Mouse (Mus musculus): ENCODE data around the gene Nav2. TPM values are rescaled to one million over a fixed set of nuclear protein-coding genes. Genes with fewer than 3 reads are reported as not detected.

The Nav2 gene
- total RNA-seq, 2 experiments from 2014 or later = 26.8 to 35.3 TPM

DNA sequence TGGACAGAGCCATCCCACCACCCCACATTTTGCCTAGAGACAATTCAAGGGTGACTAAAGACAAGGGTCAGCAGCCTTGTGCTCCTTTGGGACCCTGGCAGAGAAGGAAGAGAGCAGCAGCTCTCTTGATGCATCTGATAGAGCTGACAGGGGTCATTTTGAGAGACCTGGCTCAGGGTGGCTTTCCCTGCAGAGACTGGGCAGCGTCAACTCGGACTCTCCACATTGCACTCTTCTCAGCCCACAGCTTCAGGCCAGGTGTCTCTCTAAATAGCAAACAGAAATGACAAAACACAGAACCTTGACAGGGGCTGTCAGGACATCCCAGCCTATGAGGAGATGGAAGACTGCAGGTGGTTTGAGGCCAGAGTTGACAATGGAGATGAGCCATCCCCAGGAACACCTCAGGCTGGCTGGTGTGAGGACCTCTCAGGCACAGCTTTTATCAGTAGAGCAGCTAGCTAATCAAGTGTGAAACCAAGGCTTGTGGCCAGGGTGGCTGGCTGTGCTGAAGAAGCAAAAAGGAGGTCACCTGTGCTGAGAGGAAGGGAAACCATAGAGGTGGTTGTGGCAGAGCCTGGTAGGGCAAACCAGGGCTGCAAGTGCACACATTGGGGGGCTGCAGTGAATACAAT, 283.7 kb downstream of the Nav2 start:
- no peak for DNase-seq (ENCODE audit: low spot score in 2 of 2)

DNA sequence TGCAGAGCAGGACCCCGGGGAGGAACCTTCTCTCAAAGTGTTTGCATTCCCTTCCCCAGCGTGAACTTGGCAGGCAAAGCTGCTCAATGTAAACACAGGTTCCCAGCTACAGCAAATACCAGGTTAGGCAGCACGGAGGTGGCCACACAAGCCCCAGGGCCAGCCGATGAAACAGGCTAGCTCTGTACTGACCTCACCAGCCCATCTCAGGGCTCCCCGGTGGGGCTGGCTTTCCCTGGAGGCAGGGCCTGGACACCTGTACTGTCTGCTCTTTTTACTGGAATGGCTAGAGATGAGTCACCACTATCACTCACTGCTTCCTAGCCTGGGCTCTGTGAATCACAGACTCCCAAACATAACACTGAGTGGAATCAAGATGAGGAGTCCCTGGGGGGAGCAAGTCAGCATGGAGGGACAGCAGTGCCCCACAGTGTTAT, 287.2 kb downstream of the Nav2 start:
- DNase-seq (ENCODE audit: low spot score in 2 of 2) = no peak

DNA sequence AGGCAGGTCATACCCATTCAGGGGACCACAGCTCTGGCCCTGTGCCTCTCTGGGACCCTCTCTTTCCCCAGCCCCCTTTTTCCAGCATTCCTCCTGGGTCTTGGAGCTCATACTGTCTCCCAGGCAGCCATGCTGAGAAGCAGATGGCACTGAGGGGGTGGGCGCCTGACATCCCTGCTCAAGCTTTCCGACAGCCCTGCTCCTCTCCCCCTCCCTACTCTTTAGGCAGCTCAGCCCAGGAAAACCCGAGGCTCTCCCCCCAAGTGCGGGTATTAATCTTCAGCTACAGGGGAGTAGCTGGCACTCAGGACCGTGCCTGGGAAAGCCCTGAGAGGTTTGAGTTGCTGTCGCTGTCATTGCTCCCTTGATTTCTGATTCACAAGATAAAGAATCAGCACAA, 290.9 kb downstream of the Nav2 start:
- DNase-seq (ENCODE audit: low spot score in 2 of 2) = no peak

- no peak for DNase-seq (ENCODE audit: low spot score in 2 of 2)
Observed at GRCm38 (mm10) chr7:49200270-49200669, 291.8 kb downstream of the Nav2 start.

DNA sequence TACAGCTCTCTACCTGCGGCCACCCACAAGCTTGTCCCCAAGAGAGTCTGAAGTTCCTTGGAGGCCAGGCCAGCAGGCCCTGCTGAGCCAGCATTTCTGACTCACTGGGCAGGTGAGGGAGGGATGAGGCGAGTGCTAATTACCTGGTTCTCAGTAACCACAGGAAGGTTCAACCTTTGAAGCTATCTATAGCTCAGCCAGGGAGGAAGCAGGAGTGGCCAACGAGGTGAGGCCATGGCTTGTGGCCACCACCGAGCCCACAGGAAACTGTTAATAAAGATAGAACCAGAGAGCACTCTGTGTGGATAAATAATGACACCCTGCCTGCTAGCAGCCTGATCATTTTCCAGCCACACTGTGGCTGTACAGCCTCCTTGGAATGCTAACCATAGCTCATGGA, 294.5 kb downstream of the Nav2 start:
- no peak for DNase-seq (ENCODE audit: low spot score in 2 of 2)

- no peak for DNase-seq (ENCODE audit: low spot score in 2 of 2)
Observed at GRCm38 (mm10) chr7:49204856-49205255, 296.3 kb downstream of the Nav2 start.

- DNase-seq (ENCODE audit: low spot score in 2 of 2) = no peak
Observed at GRCm38 (mm10) chr7:49205551-49205950, 297.0 kb downstream of the Nav2 start.

DNA sequence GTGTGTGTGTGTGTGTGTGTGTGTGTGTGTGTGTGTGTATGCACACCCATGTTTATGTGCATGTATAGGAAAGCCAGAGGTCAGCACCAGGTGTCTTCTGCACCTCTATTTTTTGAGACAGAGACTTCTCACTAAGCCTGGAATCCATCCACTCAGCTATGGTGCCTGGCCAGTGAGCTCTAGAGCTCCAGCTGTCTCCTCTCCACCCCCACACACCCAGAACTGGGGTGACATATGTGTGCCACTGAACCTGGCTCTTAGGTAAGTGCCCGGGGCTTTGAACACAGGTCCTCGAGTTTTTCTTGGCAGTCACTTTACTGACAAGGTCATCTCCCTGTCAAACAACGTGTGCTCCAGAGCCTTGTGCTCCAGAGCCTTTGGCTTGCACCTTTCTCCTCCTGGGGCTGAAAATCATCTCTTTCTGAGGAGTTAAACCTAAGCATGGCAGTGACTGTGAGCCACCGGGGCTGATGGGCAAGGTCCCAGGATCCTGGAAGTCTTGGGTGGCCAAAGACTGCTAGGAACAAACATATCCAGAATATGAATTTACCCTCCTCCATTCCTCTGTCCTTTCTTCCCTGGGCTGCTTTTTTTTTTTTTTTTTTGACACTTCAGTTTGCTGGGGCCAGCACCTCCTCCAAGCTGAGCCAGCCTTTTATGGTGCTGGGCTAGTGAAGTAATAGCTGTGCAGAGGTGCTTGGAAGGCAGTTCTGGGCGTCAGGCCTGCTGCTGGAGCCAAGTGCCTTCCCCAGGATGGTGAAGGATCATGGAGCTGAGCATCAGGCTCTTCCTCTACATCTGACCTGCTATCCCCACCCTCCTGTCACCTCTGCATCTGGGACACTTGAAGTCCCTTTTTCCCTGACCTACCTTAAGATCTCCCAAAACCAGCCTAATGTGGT, 298.5 kb downstream of the Nav2 start:
- no peak for DNase-seq (ENCODE audit: low spot score in 2 of 2)

DNA sequence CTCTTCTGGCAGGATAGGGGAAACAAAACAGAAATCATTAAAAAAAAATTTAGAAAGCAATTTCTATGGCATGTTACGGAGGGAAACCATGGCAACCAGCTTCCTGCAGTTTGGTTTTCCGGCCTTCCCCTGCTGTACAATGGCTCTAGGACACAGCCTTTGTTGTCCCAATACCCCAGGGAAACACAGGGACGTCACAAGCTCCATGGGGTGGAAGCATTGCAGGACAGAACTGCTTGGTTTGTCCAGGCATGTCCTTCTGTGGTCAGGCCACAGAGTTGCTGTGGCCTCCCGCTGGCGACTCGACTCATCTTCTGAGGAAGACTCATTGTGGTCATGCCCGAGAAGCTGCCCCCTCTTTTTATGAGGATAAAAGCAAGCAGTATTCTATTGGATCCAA, 301.0 kb downstream of the Nav2 start:
- DNase-seq (ENCODE audit: low spot score in 2 of 2) = no peak

GRCm38 (mm10) chr7:49210721-49211120, 302.2 kb downstream of the Nav2 start:
- no peak for DNase-seq (ENCODE audit: low spot score in 2 of 2)

- DNase-seq (ENCODE audit: low spot score in 2 of 2) = peak in 1 of 2 experiments; percentile 13
Observed at GRCm38 (mm10) chr7:49213011-49213410, 304.5 kb downstream of the Nav2 start.

- DNase-seq (ENCODE audit: low spot score in 2 of 2) = no peak
Observed at GRCm38 (mm10) chr7:49217786-49218185, 309.3 kb downstream of the Nav2 start.

DNA sequence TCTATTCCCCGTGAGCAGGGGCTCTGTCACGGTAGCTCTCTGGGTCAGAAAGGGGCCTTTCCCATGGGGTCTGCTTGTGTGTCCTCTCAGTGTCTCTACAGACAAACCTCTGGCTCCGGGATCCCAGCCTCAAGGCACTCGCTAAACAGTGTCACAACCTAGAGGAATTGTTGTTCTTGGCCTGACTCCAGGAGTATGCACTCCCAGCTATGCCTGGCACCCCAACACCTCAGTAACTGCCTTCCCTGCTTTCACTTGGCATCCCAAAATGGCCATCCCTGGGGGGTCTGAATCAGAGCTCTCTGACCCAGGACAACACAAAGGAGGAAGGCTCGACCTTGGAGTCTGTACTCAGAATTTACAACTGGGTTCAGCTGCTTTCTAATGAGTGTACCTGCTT, 317.2 kb downstream of the Nav2 start:
- DNase-seq (ENCODE audit: low spot score in 2 of 2) = no peak

DNA sequence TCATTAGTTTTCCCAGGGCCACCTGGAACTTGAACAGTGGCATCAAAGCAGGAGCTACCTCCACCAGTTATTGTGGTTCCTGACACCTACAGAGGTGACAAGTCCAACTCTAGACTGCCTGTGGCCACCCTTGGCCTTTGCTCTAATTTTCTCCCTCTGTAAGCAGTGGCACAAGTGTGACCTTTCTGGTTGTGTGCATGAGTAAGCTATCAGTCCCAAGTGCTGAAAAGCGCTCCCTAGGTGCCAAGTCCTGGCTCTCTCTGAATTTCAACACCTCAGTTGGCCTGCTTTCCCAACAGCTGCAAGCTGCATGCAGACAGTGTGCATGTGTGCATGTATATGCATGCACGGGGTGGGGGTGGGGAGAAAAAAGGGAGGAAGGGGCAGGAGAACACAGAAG, 324.5 kb downstream of the Nav2 start:
- no peak for DNase-seq (ENCODE audit: low spot score in 2 of 2)

DNA sequence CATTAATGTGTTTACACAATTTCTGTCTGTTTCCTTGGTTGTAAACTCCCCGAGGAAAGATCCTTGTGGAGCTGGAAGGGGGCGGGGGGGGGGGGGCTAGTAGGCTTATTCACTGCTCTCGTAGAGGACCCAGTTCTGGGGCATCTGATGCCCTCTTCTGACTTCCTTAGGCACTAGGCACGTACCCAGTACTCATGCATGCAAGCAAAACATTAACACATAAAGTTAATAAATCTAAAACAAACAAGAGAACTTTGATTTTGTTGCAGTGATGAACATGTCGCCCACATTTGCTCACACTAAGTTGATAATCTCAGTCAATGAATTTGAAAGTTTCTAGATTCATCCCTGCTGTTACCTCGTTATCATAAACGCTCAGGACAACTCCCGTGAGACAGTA, 325.8 kb downstream of the Nav2 start:
- DNase-seq (ENCODE audit: low spot score in 2 of 2) = no peak

DNA sequence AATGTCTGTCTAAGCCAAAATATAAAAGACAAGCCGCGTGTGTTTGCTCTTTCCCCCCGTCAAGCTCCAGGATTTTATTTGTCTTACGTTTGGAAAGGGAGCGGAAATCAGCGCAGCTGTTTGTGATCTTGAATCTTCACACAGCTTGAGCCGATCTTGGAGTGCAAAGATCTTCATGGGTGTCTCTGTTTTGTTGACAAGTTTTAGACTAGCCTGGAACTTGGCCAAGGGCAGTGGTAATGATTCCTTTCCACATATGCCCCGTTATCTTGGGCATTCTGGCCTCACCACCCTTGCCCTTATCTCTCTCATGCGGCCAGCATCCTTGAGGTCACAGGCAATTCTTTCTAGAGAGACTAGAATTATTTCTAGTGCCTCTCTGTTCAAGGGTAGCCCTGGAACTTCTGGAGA, 326.8 kb downstream of the Nav2 start:
- no peak for DNase-seq (ENCODE audit: low spot score in 2 of 2)

DNA sequence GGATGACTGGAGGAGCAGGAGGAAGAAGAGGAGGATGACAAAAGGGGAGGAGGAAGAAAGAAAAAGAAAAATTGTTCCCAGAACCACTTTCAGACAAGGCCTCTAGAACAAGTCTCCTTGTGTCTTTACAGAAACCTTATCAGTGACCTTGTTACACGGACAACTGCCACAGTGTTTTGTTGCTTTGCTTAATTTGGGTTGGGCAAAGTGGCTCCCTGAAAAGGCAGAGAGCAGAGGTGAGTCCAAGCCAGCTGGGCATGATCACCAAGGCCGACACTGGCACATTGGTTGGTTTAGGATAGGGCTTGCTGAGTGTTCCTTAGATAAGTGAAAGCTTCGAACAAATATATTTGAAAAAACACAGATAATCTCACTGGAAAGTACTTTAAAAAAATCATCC, 327.3 kb downstream of the Nav2 start:
- no peak for DNase-seq (ENCODE audit: low spot score in 2 of 2)

- DNase-seq (ENCODE audit: low spot score in 2 of 2) = no peak
Observed at GRCm38 (mm10) chr7:49240461-49240860, 331.9 kb downstream of the Nav2 start.

GRCm38 (mm10) chr7:49241229-49241751, 332.8 kb downstream of the Nav2 start:
- no peak for DNase-seq (ENCODE audit: low spot score in 2 of 2)

- no peak for DNase-seq (ENCODE audit: low spot score in 2 of 2)
Observed at GRCm38 (mm10) chr7:49242261-49242660, 333.7 kb downstream of the Nav2 start.

- DNase-seq (ENCODE audit: low spot score in 2 of 2) = no peak
Observed at GRCm38 (mm10) chr7:49243079-49243478, 334.6 kb downstream of the Nav2 start.

GRCm38 (mm10) chr7:49245537-49246239, 337.2 kb downstream of the Nav2 start:
- peak; percentile 75 to 83 for DNase-seq (ENCODE audit: low spot score in 2 of 2)
